Comparison of ENCODE assay signal across 15 mouse cellular contexts in the genomic region with DNA sequence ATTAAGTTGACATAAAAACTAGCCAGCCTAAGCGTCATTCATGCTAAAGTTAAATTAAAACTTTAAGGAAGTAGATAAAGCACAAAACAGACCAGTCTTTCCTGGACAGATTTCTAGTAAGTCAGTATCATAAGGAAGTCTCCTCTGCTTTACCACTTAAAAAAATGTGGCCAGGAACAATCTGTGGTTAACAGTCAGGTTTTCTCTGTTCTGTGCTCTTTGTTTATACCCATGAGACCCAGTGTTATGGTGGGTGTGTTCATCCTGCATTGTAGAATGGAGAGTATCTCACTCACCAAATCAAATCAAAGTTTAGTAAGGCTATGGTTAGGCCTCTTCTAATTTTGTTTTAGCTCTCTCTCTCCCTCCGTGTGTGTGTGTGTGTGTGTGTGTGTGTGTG. TPM values are rescaled to one million over a fixed set of nuclear protein-coding genes. Genes with fewer than 3 reads are reported as not detected.
A peak's percentile ranks its signal among the peaks of the same experiment; 100 is the strongest.
DNase-seq lines count a peak whose midpoint lies in the region; ATAC-seq and TF ChIP-seq lines count a peak whose summit lies in the region.
"Had no signal": no experiment of that assay in that cellular context is flagged by ENCODE, and none has a peak within 500 bp of the region (broad histone marks: within the 10 kb centered on the region; RNA-seq: fewer than 3 reads in every experiment).

No protein-coding gene starts in this region.

- TF ChIP-seq CTCF in spleen, adult 2 months (IDR thresholded peaks at IDR 0.05; ENCODE audit: extremely low read depth, insufficient read depth, insufficient read length, insufficient replicate concordance): no peak
- no peak for TF ChIP-seq CTCF in G1E (IDR thresholded peaks at IDR 0.05; ENCODE audit: low read depth, low read length)

- intact Hi-C loops in heart, postnatal 14 days (cut with DNase I): no loop called here

- H3K4me2 ChIP-seq in heart, embryonic 11.5 days: no peak overlapping the region
- H3K4me2 ChIP-seq: hindbrain, embryonic 14.5 days; midbrain, embryonic 15.5 days had no signal

- H3K36me3 ChIP-seq in spleen, adult 2 months (ENCODE audit: control insufficient read depth, insufficient read depth, low read length): no peaks in the 10 kb centered on the region
- H3K36me3 ChIP-seq in G1E (replicated peaks): peaks cover 3% of the 10 kb centered on the region
- H3K36me3 ChIP-seq in heart, embryonic 11.5 days (ENCODE audit: control insufficient read depth, insufficient read depth, low read length): no peaks in the 10 kb centered on the region
- H3K36me3 ChIP-seq: midbrain, embryonic 15.5 days had no signal

- H3K27me3 ChIP-seq in spleen, adult 2 months (ENCODE audit: control insufficient read depth, insufficient read depth, low read length): no peaks in the 10 kb centered on the region
- H3K27me3 ChIP-seq in G1E (ENCODE audit: insufficient read depth, low read length): no peaks in the 10 kb centered on the region
- no peaks in the 10 kb centered on the region for H3K27me3 ChIP-seq in heart, embryonic 11.5 days (ENCODE audit: control insufficient read depth, insufficient read depth, low read length)
- H3K27me3 ChIP-seq: midbrain, embryonic 15.5 days had no signal

- DNase-seq in spleen, adult 2 months (ENCODE audit: low read depth in 1 of 2, low spot score in 2 of 2): peak in 1 of 2 experiments; percentile 34
- DNase-seq in spleen, postnatal 4 days (ENCODE audit: low spot score in 2 of 2): no peak
- DNase-seq in G1E (ENCODE audit: low spot score): peak; percentile 8
- DNase-seq in heart, postnatal 14 days: no peak
- DNase-seq in kidney, postnatal 14 days: no peak
- DNase-seq: adrenal gland, postnatal 10 days; cerebellum, adult 9-11 months; kidney, adult 11 months; lung, postnatal 4 days; right cerebral cortex, postnatal 25 days had no signal

- 2% methylated on average over 2 of the region's 2 CpGs for WGBS in spleen, adult 2 months
- WGBS in heart, embryonic 11.5 days (ENCODE audit: insufficient replicate concordance): 76% methylated on average over 2 of the region's 2 CpGs

- H3K9ac ChIP-seq in heart, embryonic 11.5 days (ENCODE audit: low read depth, low read length): no peak overlapping the region
- H3K9ac ChIP-seq: hindbrain, embryonic 14.5 days; midbrain, embryonic 15.5 days had no signal

- peaks cover 6% of the 10 kb centered on the region for H3K4me1 ChIP-seq in spleen, adult 2 months (ENCODE audit: control insufficient read depth, insufficient read depth, insufficient read length)
- peaks cover 79% of the 10 kb centered on the region for H3K4me1 ChIP-seq in G1E (ENCODE audit: insufficient read depth, low read depth, low read length)
- peaks cover 7% of the 10 kb centered on the region for H3K4me1 ChIP-seq in heart, embryonic 11.5 days (ENCODE audit: control insufficient read depth, insufficient read depth, low read length)

- TF ChIP-seq POLR2A in spleen, adult 2 months (IDR thresholded peaks at IDR 0.05; ENCODE audit: low read depth, low read length): no peak

- no peak for ATAC-seq in G1E (ENCODE audit: extremely low read depth, insufficient number of reproducible peaks, low FRiP score, poor library complexity, severe bottlenecking)
- ATAC-seq in inflammation-experienced regulatory T-cells, adult 6 months: peak; percentile 30
- no peak for ATAC-seq in heart, embryonic 11.5 days (replicated peaks; ENCODE audit: insufficient number of reproducible peaks, low FRiP score, low TSS enrichment)
- ATAC-seq: forebrain, embryonic 14.5 days; midbrain, embryonic 15.5 days had no signal

- no peak overlapping the region for H3K4me3 ChIP-seq in spleen, adult 2 months (ENCODE audit: extremely low read depth, insufficient read depth, insufficient read length)
- no peak overlapping the region; the same call in 1 of the 2 replicates for H3K4me3 ChIP-seq in G1E (ENCODE audit: low read depth, low read length)
- H3K4me3 ChIP-seq in heart, embryonic 11.5 days (ENCODE audit: low read depth, low read length): no peak overlapping the region
- H3K4me3 ChIP-seq: midbrain, embryonic 15.5 days had no signal

- no peaks in the 10 kb centered on the region for H3K9me3 ChIP-seq in G1E (replicated peaks)
- H3K9me3 ChIP-seq in heart, embryonic 11.5 days (replicated peaks; ENCODE audit: control insufficient read depth, low read length): no peaks in the 10 kb centered on the region
- H3K9me3 ChIP-seq: midbrain, embryonic 15.5 days had no signal

- peak overlapping the region; percentile 36 for H3K27ac ChIP-seq in spleen, adult 2 months (ENCODE audit: insufficient read depth, low read length)
- H3K27ac ChIP-seq in heart, embryonic 11.5 days (ENCODE audit: low read depth, low read length): no peak overlapping the region
- H3K27ac ChIP-seq: hindbrain, embryonic 14.5 days; midbrain, embryonic 15.5 days had no signal

RNA-seq across cellular contexts. Expression of gene Dirc2, which starts 3.7 kb away (rescaled TPM):
- 20.7 and 27.5 TPM in 2 replicates for polyA plus RNA-seq in spleen, adult 2 months (2012; rRNA removed)
- total RNA-seq in G1E (2014; fragmentation: Nextera tagmentation) (18.6 and 23.5 TPM in 2 replicates), G1E (2017) (13.8 and 14.2 TPM in 2 replicates)
- 1.9 and 3.3 TPM in 2 replicates for polyA plus RNA-seq in G1E (2012)
- polyA plus RNA-seq in inflammation-experienced regulatory T-cells, adult 6 months (2017; shearing (Covaris generic)): 1 to 10 TPM; 1.4 to 4.9 (median 1.9) TPM
- polyA plus RNA-seq in heart, embryonic 11.5 days (2014; fragmentation: Nextera tagmentation; extraction: Ambion mirVana): 11.3 and 12.0 TPM in 2 replicates
- total RNA-seq in heart, postnatal 14 days (2021): 10 to 100 TPM; 56.2 to 61.5 TPM

RNA-seq across cellular contexts. Expression of gene Hspbap1, which starts 4.7 kb away (rescaled TPM):
- 6.3 and 6.7 TPM in 2 replicates for polyA plus RNA-seq in spleen, adult 2 months (2012; rRNA removed)
- 17.9 and 18.3 TPM in 2 replicates for total RNA-seq in G1E (2014; fragmentation: Nextera tagmentation)
- 17.5 and 18.1 TPM in 2 replicates for total RNA-seq in G1E (2017)
- 29.5 and 31.9 TPM in 2 replicates for polyA plus RNA-seq in G1E (2012)
- 10 to 100 TPM; 20.7 to 25.2 (median 21.8) TPM for polyA plus RNA-seq in inflammation-experienced regulatory T-cells, adult 6 months (2017; shearing (Covaris generic))
- polyA plus RNA-seq in heart, embryonic 11.5 days (2014; fragmentation: Nextera tagmentation; extraction: Ambion mirVana): 12.7 and 13.3 TPM in 2 replicates
- 1 to 10 TPM; 2.9 to 3.0 TPM for total RNA-seq in heart, postnatal 14 days (2021)
